Mouse (Mus musculus): ENCODE data around the gene Zfp184.
A peak's percentile ranks its signal among the peaks of the same experiment; 100 is the strongest.

Zfp184 gene

GRCm38 (mm10) chr13:21920681-21921233 lies 24.1 kb upstream of the Zfp184 start:
- no peak for DNase-seq (ENCODE audit: low spot score in 2 of 2)

- DNase-seq (ENCODE audit: low spot score in 2 of 2): no peak
These were observed 21.5 kb upstream of the Zfp184 start for GRCm38 (mm10) chr13:21923417-21923816.

DNA sequence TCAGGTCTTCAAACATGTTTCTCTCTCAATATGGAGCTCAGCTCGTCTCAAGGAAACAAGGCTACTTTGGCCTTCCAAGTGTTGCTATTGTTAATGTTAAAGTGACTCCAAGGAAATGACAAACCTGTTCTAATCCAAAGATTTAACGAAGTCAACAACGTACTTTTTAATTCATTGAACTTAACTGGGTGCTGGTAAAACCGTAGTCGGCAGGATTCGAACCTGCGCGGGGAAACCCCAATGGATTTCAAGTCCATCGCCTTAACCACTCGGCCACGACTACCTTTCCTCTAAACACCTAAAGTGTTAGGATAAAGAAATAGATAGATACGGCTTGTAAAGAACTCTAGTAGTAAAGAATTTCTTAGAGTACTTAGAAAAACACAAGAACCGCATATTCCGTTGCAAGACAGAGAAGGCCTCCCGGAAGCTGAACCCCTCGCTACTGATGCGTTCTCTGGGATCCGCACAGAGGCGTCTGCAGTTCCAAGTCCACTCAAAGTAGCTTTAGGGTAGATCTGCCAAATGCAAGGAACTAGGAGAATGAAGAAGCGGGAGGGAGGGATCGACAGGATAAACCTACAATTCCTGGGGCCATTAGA lies 20.1 kb upstream of the Zfp184 start:
- no peak for DNase-seq (ENCODE audit: low spot score in 2 of 2)

DNA sequence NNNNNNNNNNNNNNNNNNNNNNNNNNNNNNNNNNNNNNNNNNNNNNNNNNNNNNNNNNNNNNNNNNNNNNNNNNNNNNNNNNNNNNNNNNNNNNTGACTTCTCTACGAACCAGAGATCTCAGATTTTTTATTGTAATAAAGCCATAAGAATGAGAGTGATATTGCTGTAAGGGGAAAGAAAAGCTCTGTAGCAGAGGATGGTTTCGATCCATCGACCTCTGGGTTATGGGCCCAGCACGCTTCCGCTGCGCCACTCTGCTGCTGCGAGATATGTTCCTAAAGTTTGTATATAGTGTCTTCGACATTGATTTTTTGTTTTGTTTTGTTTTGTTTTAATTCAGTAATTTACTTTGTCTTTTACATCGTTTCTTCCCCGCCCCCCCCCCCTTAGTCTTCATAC lies 13.9 kb upstream of the Zfp184 start:
- DNase-seq (ENCODE audit: low spot score in 2 of 2): no peak

- no peak for DNase-seq (ENCODE audit: low spot score in 2 of 2)
These were observed 13.2 kb upstream of the Zfp184 start for GRCm38 (mm10) chr13:21931740-21932139.

- peak in 1 of 2 experiments; percentile 25 for DNase-seq (ENCODE audit: low spot score in 2 of 2)
These were observed 11.0 kb upstream of the Zfp184 start for GRCm38 (mm10) chr13:21933626-21934548.

- DNase-seq (ENCODE audit: low spot score in 2 of 2): peak in 1 of 2 experiments; percentile 61
These were observed 9.7 kb upstream of the Zfp184 start for GRCm38 (mm10) chr13:21934982-21935791.

DNA sequence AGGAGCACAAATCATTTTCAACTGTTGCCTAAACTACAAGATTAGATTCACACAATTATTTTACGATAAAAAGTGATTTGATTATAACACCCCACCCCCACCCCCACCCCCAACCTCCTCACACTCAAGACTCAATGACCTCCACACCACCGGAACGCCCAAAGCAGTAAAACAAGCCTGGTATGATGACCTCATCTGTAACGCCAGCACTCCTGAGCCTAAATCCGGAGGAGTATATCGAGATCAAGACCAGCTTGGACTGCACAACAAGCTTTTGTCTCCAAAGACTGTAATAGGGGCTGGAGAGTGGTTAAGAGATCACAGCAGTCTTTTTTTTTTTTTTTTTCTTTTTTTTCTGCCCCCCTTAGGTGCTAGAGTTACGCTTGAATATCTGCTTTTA lies 9.1 kb upstream of the Zfp184 start:
- no peak for DNase-seq (ENCODE audit: low spot score in 2 of 2)

GRCm38 (mm10) chr13:21936968-21937367 lies 7.9 kb upstream of the Zfp184 start:
- DNase-seq (ENCODE audit: low spot score in 2 of 2): peak in 1 of 2 experiments; percentile 51

DNA sequence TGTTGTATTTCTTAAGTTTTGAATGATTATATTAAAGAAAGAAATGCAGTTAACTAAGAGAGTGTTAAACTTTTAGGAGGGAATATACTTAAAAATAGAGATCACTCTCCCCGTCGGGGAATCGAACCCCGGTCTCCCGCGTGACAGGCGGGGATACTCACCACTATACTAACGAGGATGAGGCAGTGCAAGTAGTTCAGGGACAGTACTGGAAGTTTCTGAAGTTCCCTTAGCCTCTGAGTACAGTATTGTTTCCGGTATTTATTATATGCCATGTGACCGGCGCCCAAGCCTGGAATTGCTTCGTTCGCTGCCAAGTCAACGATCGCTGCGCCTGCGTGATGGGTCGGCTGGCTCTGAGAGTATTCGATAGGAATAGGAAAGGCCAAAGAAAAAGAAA lies 4.7 kb upstream of the Zfp184 start:
- DNase-seq (ENCODE audit: low spot score in 2 of 2): peak; percentile 76 to 93

GRCm38 (mm10) chr13:21940811-21941321 lies 4.0 kb upstream of the Zfp184 start:
- peak; percentile 79 to 88 for DNase-seq (ENCODE audit: low spot score in 2 of 2)

- no peak for DNase-seq (ENCODE audit: low spot score in 2 of 2)
These were observed 1.2 kb upstream of the Zfp184 start for GRCm38 (mm10) chr13:21943644-21944043.

GRCm38 (mm10) chr13:21944592-21944925 lies 335 bp upstream of the Zfp184 start:
- no peak for DNase-seq (ENCODE audit: low spot score in 2 of 2)

GRCm38 (mm10) chr13:21969269-21969668 lies 24.4 kb downstream of the Zfp184 start:
- no peak for DNase-seq (ENCODE audit: low spot score in 2 of 2)

- DNase-seq (ENCODE audit: low spot score in 2 of 2): no peak
These were observed 24.9 kb downstream of the Zfp184 start for GRCm38 (mm10) chr13:21969816-21970215.

- DNase-seq (ENCODE audit: low spot score in 2 of 2): no peak
These were observed 26.7 kb downstream of the Zfp184 start for GRCm38 (mm10) chr13:21971641-21972040.

DNA sequence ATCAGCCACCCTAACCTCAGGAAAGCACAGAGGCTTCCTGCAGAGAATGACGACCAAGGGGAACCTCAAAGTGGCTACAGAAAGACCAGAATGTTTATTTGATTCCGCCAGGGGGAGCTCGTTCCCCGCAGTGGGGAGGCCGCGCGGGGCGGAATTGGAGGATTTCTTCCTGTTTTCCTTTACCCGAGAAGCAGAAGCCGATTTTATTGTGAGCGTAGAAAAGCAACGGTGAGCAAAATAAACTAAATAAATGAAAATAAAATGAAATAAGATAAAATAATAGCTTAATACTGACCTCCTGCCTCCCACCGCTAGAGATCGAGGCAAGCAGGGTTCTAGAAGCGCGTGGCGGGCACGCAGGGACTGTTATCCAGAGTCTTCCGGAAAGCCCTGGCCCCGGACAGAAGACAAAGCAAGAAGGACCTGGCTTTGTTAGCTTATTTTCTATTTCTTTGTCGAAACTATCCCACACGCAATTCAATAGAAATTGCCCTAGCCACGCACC lies 29.4 kb downstream of the Zfp184 start:
- peak; percentile 80 to 86 for DNase-seq (ENCODE audit: low spot score in 2 of 2)

- peak; percentile 23 to 67 for DNase-seq (ENCODE audit: low spot score in 2 of 2)
These were observed 30.0 kb downstream of the Zfp184 start for GRCm38 (mm10) chr13:21974726-21975473.

GRCm38 (mm10) chr13:21980981-21981802 lies 36.3 kb downstream of the Zfp184 start, which contains the start of gene Pom121l2:
Gene Pom121l2, plus strand, starts transcription at chr13:21981194.
- DNase-seq (ENCODE audit: low spot score in 2 of 2): peak in 1 of 2 experiments; percentile 7

GRCm38 (mm10) chr13:21981803-21982193 lies 36.9 kb downstream of the Zfp184 start:
- DNase-seq (ENCODE audit: low spot score in 2 of 2): no peak

Data from frontal cortex, postnatal 14 days (tissue).